Mouse (Mus musculus) liver, embryonic 14.5 days (tissue): ENCODE data around the gene Mdm2.

ENCODE experiments used
- CTCF ChIP-seq: IDR thresholded peaks from 2 replicates; pipeline ENCODE4 v1.5.1; 2016; ENCODE audit warnings: antibody characterized with exemption, low read depth, control low read depth
- EP300 ChIP-seq: IDR thresholded peaks from 2 replicates; pipeline ENCODE4 v1.6.1; 2016; ENCODE audit warnings: antibody characterized with exemption, low read depth

DNA sequence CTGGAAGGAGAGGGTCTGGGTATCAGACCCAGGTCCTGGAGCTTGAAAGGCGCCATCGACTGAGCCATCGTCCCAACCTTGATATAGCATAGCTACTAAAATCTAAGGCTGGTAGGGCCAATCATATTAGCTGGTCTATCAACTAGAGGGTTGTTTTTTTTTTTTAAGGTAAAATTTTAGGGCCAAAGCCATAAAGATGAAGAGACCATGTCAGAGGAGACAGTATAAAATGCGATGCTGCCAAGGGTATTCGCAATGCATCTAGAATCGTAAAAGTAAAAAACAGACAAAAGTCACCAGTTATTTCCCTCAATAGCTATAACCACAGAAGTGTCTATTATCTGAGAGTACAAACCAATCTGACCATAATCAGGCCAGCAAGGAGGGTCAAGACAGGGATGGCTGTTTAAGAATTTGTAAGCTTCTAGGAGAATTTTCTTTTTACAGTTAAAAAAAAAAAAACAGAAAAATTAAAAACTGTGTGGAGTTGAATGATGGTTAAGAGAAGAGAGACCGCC, 41.8 kb upstream of the Mdm2 start:
- TF ChIP-seq CTCF (no peak), EP300 (no peak)
